Mouse (Mus musculus) thymus, adult 18-20 months (tissue): ENCODE results near the gene Col11a2.

Source experiments
- DNase-seq, 2 experiments: peaks; one replicate each; pipeline ENCODE4 v3.0.0; 2022; ENCODE audit warnings: mixed read lengths in 2 of 2

The Col11a2 gene

DNA sequence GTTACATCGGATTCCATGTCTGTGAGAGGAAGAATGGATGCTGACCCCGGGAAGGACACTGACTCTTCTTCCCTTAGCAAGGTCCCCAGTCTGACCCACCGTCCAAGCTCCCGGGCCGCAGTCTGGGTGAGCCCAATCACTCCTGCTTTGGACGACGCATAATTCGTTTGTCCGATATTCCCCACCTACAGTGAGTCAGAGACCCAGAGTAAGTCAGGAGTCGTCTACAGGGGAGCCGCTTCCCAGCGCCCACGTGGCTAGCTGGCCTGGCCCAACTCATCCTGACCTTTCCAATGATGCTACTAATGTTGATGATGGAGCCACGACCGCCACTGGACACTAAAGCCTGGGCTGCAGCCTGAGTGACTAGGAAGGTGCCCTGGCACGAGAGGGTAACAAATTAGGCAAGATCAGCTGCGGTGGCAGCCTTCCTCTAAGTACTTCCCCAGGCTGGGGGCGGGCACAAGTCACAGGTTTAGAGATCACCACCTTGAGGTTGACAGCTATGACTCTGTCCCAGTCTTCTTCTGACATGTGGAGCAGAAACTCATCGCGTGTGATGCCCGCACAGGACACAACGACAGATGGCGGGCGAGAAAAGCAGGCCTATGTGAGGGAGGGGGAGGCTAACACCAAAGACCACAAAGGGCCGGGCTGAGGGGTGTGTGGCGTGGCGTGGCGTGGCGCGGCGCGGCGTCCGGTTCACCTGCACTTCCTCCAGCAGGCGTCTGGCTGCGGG, 12.2 kb upstream of the Col11a2 start:
- peak in 1 of 2 experiments; percentile 55 for DNase-seq

DNA sequence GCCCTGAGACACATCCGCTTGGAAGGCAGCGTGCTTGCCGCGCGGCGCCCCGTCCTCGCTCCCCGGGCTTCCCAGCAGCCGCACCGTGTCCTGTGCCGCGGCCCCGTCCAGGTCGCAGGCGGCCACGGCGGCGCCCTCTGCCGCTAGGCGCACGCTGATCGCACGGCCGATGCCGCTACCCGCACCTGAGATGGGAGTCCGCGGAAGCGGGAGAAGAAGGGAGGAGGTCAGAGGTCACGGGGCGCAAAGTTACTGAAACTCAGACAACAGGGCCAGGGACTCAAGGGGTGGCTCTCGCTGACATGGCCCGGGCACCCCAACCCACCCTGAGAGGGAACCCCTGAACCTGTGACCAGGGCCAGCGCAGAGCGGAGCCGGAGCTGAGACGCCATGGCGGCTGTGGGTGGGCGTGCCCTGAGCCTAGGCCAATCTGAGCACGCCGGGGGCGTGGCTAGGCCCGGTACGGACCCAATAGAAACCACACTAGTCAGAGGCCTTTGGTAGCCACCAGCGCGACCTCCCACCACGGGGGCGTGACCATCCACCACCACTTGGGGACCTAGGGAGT, 11.5 kb upstream of the Col11a2 start, which contains the start of gene H2-Ke6:
TSS of gene H2-Ke6 (minus strand) at position 405 of the 568 bp plus-strand sequence.
- DNase-seq = peak; percentile 88 to 91

DNA sequence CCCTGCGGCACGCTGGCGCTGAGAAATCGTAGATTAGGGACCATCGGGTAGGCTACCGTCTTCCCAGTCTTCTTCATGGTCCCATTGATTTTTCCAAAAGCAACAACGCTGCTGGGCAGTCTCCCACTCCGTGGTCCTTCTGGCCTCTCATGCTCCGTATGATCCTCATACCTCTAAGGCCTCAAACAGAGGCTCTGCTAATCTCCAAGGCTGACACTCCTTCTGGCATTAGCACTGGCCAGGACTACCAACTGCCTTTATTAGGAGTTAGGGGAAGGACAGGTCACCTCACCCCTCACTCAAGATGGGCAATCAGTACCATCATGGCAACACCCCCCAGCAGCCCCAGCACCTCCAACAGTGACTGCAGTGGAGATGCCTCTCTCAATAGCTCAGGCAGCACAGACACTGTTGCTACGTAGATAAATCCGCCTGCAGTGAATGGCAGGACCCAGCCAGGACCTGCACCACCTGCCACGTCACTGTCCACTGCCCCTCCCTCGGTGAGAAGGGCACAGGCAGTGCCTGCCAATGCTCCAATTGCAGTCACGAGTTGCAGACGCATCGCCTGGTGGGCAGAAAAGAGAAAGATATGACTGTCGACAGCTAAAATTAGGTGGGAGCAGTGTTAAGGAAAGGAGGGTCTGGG, 10.6 kb upstream of the Col11a2 start:
- DNase-seq = no peak

DNA sequence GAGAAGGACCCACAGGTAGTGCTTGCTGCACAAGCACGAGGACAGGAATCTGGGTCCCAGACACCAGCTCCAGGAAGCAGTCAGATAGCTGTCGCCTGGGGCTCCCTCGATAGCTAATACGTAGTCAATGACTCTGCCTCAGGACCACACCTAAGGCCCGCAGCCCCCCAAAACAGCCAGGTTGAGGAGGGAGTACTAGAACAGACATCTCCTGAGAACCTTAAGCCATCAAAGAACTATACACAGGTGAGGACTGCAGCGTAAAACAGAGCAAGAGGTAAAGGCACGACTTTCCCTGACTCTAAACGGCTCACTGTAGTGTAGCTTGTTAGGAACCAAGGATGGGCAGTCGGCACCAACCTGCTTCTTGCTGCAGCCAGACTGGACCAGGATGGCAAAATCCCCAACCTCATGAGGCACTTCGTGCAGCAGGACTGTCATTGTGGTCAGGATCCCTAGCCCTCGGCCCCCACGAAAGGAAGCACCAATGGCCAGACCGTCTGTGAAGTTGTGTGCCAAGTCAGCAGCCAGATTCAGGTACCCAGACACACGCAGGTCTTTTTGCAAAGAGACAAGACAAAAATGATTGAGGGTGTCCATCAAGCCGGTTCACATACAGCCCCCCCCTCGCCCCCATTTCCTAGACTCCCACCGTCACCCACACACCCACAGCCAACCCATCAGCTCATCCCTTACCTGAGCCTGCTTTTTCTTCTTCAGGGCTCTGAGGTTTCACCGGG, 9.9 kb upstream of the Col11a2 start:
- DNase-seq = no peak

DNA sequence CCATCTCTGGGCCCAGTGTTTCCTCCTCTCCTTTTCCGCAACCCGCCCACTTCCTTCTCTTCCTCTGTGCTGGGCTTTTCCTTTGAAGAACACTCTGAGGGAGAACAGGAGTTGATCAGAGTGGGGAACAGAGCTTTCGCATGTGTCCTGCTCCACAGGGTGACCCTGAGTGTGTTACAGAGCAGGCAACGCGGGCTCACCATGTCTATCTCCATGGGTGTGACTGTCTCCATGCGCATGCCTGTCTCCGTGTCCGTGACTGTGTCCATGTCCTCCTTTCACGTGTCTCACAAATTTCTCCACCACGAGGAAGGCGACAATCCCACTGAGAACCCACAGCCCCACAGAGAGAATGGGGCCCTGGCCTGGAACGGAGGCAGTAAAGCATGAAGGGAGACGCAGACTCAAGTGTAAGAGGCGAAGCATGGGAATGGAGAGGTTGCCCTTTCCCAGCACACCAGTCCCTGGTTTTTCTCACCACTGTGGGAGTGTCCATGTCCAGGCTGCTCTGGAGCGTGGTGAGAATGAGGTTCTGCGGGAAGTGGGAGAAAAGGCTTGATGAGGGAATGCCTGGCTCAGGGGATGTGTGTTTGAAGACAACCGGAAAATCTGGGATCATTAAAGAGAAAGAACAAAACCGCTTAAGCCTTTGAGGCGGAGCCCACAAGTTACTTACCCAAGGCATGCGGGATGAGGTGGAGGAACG, 9.2 kb upstream of the Col11a2 start:
- DNase-seq = no peak

DNA sequence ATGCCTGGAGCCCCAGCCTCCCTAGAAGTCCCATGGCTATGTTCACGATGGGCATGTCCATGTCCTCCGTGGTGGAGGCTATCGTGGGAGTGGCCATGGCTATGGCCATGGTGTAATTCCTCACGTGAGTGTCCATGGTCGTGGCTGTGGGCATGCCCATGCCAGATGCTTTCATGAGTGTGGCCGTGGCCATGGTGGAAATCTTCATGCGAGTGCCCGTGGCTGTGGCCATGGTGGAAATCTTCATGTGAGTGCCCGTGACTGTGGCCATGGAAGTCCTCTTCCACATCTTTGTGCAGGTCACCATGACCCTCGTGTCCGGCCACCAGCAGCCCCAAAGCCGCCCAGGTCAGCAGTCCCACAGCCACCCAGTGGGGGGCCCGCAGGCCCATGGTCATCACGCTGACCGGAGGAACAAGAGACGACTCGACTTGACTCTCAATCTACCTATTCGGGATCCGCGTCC, 8.3 kb upstream of the Col11a2 start:
- DNase-seq = peak in 1 of 2 experiments; percentile 46

DNA sequence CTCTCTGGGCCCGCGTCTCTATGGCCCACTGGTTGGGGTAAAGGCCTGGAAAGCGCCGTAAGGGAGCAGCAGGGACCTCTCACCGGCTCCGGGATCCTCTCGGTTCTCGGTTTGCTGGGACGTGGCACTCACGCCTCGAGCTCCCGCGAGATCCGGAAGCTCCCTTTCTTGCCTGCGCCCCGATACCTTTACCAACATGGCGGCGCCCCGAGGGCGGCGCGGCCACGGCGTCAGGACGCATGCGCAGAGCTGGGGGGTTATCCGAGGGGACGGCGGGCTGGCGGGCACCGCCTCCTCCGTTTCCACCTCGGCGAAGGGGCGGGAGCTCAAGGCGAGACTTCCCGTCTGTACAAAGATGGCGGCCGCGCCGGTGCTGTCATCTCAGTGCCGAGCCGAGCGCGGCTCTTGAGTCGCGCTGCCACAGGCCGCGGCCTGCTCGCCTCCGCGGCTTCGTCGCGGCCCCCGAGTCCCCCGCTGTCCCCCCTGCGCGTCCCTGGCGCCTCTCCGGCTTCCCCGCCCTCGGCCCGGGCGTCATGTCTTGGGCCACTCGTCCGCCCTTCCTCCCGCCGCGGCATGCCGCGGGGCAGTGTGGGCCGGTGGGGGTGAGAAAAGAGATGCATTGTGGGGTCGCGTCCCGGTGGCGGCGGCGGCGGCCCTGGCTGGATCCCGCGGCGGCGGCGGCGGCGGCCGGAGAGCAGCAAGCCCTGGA, 7.6 kb upstream of the Col11a2 start, which contains the start of the genes Slc39a7 and Rxrb:
TSS of gene Slc39a7 (minus strand) at position 218 of the 709 bp plus-strand sequence.
TSS of gene Rxrb (plus strand) at position 348 of the 709 bp plus-strand sequence.
- DNase-seq = peak; percentile 97

DNA sequence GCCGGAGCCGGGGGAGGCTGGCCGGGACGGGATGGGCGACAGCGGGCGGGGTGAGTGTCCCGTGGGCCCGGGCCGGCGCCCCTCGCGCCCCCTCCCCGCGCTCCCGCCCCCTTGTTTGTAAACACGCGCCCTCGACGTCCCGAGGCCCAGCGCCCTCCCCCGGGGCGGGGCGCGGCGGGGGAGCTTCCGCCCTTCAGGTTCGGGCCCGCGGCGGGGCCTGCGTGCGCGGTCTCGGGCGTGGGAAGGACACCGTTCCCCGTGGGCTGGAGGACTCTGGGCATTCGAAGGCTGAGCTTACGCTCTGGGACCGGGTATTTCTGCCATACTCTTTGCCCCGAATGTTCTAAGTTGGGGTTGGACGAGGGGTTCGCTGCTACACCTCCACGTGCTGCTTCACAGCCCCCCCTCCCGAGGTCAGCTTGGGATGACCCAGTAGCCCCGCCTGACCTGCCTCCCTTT, 7.0 kb upstream of the Col11a2 start:
- DNase-seq = peak; percentile 65 to 74

DNA sequence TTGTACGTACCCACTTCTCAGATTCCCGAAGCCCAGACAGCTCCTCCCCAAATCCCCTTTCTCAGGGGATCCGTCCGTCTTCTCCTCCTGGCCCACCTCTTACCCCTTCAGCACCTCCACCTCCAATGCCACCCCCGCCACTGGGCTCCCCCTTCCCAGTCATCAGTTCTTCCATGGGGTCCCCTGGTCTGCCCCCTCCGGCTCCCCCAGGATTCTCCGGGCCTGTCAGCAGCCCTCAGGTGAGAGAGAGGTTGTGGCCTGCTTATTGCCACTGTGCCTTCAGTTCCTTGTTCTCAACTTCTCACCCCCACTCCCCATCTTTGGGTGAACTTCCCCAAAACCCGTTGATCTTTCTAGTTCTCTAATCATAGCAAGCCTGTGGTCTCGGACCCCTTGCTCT, 6.4 kb upstream of the Col11a2 start:
- peak in 1 of 2 experiments; percentile 52 for DNase-seq

DNA sequence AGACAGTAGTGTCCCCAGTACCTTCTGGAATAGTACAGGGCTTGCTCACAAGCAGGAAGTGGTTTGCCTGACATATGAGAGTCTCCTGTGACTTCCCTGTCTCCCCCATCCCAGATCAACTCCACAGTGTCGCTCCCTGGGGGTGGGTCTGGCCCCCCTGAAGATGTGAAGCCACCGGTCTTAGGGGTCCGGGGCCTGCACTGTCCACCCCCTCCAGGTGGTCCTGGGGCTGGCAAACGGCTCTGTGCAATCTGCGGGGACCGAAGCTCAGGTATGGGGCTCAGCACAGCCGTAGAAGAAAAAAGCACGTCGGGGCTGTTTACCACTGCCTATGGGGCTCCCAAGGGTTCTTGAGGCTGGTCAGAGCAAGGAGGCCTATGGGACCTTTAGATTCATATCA, 5.8 kb upstream of the Col11a2 start:
- DNase-seq = peak in 1 of 2 experiments; percentile 30

DNA sequence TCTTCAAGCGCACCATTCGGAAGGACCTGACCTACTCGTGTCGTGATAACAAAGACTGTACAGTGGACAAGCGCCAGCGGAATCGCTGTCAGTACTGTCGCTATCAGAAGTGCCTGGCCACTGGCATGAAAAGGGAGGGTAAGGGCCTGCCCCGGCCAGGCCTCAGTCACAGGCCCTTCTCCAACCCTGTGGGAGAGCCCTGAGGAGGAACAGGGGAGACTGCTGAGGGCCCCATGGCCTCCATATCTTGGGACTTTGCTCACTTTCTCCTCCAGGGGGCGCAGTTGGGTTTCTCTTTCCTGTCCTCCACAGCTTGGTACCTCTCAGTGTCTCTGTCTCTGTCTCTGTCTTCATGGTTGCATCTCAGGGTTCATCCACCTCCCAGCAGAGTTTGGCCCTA, 5.2 kb upstream of the Col11a2 start:
- DNase-seq = peak in 1 of 2 experiments; percentile 64

DNA sequence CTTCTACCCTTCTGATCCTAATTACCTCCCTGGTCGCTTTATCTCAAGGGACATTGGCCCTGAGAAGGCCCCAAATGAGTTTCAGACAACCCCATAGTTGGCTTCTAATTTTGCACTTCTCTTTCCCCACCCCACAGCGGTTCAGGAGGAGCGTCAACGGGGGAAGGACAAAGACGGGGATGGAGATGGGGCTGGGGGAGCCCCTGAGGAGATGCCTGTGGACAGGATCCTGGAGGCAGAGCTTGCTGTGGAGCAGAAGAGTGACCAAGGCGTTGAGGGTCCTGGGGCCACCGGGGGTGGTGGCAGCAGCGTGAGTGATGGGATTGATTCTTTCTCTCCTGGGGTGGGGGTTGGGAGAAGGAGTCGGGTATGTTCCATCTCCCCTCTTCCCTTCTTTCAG, 3.7 kb upstream of the Col11a2 start:
- no peak for DNase-seq

DNA sequence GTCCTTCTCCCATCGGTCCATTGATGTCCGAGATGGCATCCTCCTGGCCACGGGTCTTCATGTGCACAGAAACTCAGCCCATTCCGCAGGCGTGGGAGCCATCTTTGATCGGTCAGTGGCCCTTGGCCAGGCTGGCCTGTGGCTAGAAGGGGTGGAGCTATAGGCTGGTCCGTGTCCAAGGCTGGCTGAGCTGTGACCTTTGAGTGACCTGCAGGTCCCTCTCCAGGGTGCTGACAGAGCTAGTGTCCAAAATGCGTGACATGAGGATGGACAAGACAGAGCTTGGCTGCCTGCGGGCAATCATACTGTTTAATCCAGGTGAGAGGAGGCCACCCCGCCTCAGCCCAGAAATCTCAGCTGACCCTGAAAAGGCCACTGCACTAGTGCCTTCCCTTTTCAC, 2.6 kb upstream of the Col11a2 start:
- DNase-seq = no peak

DNA sequence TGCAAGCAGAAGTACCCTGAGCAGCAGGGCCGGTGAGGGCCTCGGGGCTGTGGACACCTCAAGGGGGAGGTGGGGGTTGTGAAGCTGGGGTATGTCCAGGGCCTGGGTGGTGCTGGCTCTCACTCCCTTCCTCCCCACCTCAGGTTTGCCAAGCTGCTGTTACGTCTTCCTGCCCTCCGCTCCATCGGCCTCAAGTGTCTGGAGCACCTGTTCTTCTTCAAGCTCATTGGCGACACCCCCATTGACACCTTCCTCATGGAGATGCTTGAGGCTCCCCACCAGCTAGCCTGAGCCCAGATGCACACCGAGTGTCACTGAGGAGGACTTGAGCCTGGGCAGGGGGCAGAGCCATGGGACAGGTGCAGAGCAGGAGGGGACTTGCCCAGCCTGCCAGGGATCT, 2.0 kb upstream of the Col11a2 start:
- no peak for DNase-seq

DNA sequence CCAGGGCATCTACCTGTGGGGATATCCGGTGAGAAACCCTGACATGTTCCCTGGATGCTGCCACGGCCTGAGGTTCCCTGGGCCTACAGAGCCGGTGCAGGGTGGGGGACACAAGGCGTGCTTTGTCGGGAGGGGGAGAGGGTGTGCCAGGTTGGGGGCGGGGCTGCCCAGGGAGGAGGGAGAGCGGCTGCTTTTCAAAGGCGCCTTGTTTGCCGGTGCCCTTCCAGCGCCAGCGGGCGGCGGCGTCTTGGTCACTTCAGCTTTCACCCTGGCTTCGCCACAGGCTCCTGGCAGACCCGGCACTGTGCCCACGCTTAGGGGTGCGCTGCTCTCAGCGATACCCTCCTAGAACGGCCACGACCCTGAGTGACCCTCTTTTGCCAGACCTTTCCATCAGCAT, 797 bp upstream of the Col11a2 start:
- no peak for DNase-seq

DNA sequence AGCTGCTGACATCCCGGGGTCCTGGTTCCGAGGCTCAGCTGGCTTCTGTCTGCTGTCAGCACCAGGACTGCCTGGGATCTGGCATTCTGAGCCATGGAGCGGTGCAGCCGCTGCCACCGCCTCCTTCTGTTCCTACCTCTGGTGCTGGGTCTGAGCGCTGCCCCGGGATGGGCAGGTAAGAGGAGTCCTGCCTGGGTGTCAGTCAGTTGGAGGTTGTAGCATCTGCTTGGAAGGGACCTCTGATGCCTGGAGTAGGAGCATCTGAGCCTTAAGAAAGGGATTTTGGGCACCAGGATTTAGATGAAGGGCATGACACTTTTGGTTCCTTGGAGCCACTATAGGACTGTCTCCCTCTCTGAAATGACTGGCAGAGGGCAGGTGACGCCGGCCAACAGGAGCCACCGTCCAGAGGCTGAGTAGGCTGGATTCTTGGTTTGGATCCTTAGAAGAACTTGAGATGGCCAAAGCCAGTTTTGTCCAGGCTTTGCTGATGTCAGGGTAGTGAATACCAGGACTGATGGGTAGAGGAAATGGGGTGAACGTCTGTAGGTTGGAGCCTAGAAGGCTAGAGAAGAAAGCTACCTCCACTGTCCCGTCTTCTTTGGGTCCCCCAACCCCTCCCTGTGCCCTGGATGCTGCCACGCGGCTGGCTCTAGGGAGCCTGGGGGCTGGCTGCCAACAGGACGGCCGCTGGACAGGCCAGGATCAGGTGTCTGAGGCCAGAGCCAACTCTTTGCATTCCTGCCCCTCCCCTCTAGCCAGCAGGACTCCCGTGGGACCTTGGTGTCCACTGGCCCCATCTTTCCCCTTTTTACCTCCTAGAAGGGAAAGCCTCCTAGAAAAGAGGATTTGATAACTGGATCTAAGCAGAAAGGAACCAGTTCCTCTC, 569 bp downstream of the Col11a2 start:
- DNase-seq = no peak

DNA sequence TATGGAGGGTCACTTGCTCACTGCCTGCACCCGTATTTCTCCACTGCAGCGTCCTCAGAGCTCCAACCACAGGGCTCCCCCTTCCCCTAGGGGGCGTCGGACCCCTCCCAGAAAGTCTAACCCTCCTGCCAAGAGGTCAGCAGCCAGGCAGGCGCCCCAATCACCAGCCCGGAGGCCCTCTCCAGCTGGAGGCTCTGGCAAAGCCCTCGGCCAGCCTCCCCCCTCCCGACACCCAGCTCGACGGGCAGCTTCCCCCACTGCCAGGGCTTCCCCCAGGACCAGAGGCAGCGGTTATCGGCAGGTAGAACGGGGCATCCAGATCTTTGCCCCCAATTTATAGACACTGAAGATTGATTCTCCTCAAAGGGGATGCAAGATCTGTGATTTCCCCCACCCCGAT, 6.7 kb downstream of the Col11a2 start:
- no peak for DNase-seq

DNA sequence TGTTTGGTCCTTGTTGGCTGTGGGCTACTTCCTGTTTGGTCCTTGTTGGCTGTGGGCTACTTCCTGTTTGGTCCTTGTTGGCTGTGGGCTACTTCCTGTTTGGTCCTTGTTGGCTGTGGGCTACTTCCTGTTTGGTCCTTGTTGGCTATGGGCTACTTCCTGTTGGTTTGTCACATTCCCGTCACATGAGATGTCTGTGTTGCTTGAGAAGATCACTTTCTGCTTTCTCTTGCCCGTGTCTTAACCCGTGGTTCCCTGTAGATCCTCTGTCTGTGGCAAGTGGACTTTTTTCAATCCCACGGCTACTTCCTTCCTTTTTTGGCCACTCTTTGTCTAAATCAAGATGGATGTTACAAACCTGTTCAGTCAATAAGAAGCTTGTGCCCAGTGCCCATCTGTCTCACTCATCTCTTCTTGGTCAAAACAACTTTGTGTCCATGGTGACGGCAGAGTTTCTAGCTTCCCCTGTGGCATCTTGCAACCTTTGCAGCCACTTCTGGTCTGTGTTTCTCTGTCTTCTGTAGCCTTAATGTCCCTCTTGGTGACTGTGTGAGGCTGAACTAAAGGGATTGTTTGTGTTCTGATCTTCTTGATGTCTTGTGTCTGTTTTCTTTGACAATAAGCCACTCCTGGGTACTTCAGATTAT, 8.3 kb downstream of the Col11a2 start:
- no peak for DNase-seq

DNA sequence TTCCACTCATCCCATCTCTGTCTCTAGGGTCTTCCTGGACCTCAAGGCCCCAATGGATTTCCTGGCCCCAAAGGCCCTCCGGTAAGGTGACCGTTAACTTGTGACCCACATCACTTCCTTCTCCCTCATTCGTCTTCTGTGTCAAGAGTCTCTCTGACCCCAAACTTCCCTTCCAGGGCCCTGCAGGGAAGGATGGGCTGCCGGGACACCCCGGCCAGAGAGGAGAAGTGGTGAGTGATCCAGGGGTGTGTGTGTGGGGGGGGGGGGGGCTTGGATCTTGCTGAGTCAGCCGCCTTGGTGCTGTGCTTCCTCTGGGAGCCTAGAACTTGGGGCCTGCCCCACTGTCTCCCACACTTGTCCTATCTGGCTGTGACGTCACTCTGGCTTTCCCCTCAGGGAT, 18.0 kb downstream of the Col11a2 start:
- no peak for DNase-seq

DNA sequence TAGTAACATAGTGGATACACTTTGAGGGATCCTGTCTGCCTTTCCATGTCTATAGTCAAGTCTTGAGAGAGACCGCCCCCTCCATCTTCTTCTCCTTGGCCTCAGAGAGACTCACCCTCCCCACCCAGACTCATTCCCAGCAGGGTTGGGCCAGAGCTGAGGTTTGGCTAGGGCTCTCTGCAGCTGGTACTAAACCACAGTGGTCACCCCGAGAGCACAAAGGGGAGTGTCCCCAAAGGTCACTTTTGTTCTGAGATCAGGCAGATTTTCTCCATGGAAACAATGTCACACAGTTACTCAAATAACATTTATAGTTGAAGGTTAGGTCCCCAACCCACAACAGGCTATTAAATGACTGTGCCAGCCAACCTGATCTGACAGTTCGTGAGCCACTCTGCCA, 29.6 kb downstream of the Col11a2 start:
- no peak for DNase-seq
